Mouse (Mus musculus) left cerebral cortex, postnatal 10 days (tissue): ENCODE results near the gene Asic1. TPM values are rescaled to one million over a fixed set of nuclear protein-coding genes. Genes with fewer than 3 reads are reported as not detected.

ENCODE experiments used
- DNase-seq, 2 experiments: peaks; one replicate each; pipeline ENCODE4 v3.0.0; 2021 to 2022; ENCODE audit warnings: low spot score in 2 of 2, mixed read lengths in 1 of 2; ENCODE audit errors: extremely low spot score in 1 of 2
- intact Hi-C: fragments of 180-260 bp; cut with DNase I; formaldehyde crosslinking; loops from one replicate; pipeline ENCODE4 v1.15.1; 2025
- total RNA-seq, 2 experiments: library from RNA; stranded (reverse); gene quantifications; 2 replicates each; pipeline ENCODE4 v1.2.3; 2021

The Asic1 gene
- total RNA-seq, 2 experiments from 2014 or later = 94.8 to 99.2 TPM

DNA sequence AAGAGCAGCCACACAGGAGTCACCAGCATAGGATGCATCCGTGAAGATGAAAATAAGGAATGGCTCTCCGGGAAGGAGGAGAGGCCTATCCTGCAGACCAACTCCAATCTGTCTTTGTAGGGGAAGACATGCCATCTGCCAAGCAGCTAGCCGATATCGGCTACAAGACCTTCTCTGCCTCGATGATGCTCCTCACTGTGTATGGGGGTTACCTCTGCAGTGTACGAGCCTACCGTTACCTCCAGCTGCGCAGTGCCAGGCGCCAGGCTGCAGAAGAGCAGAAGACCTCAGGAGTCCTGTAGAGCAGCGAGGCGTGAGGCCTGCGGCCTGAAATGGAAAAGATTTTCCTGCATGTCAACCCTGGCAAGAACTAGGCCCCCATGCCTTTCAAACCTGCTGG is 57.4 kb downstream of the Asic1 start:
- DNase-seq = no peak
- intact Hi-C loops = loop anchor here (5.0 to 10.0 kb wide), 2 partner anchors 45 to 177 kb away; partner anchors contain the start of gene Cers5

DNA sequence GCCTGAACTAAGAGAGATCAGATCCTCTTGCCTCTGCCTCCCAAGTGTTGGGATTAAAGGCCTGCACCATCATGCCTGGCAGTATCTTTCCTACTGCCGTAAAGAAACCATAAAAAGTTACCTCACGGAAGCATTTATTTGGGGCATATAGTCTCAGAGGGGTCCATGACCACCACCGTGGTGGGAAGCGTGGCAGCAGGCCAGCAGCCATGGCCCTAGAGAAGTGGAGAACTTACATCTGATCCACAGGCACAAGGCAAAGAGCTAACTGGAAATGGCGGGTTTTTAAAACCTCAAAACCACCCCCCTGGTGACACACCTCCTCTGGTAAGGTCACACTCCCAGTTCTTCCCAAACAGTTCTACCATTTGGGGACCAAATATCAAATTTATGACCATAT is 58.0 kb downstream of the Asic1 start:
- intact Hi-C loops = loop anchor here (5.0 to 10.0 kb wide), 2 partner anchors 44 to 177 kb away; partner anchors contain the start of gene Cers5
- peak in 1 of 2 experiments; percentile 41 for DNase-seq

- intact Hi-C loops = loop anchor here (5.0 to 10.0 kb wide), 2 partner anchors 43 to 176 kb away; partner anchors contain the start of gene Cers5
- DNase-seq = no peak
Observed at GRCm38 (mm10) chr15:99729056-99729783, 59.1 kb downstream of the Asic1 start.

- intact Hi-C loops = no loop called here
- no peak for DNase-seq
Observed at GRCm38 (mm10) chr15:99731167-99731566, 61.0 kb downstream of the Asic1 start.

DNA sequence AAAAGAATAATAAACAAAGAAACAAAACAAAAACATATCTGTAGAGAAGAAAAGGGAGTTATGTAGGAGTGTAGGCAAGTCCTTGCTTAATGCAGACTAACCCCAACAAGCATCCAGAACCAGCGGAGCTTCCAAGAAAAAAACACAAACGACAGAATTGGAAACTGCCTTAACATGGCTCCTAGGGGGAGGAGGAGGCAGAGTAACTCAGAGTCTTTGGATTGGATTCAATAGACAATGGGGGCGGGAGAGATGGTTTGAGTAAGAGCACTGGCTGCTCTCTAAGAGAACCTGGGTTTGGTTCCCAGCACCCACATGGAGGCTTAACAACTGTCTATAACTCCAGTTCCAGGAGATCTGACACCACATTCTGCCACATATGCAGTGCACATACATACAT is 61.5 kb downstream of the Asic1 start:
- DNase-seq = no peak
- intact Hi-C loops = no loop called here

- intact Hi-C loops = no loop called here
- no peak for DNase-seq
Observed at GRCm38 (mm10) chr15:99733186-99733585, 63.0 kb downstream of the Asic1 start.

DNA sequence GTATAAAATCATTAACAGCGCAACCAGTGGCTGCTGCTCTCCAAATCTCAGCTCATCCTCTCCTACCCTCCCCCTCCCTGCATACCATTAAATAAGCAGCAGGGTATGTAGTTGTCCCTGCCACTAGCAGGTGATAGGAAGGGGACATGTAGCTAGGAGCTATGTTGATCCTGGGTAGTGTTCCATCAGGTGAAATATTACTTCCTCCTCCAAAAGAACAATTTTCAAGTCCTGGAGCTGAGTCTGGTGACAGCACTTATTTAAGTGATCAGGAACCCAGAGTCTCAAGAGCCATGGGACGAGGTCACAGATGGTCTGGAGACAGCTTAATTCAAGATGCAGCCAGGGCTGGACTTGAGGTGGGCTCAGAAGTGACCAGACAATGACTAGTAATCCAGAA is 65.5 kb downstream of the Asic1 start:
- intact Hi-C loops = no loop called here
- peak; percentile 100 for DNase-seq

DNA sequence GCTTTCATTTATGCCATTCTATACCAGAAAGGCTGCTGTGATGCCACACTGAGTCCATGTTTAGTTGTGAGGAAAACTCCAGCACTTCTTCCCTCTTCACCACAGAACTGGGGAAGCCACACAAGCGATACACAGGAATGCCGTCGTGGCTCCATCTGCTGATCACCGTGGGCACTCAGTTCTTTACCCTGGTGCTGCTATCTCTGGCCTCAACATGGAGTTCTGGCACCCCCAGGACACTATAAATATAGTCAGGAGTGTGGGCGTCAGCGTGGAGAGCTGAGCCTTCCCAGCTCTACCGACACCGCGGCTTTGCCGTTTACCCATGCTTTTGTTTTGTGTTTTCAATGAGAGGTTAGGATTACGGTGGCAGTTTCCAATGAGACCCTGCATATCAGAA is 66.5 kb downstream of the Asic1 start:
- no peak for DNase-seq

GRCm38 (mm10) chr15:99740229-99740628 is 70.1 kb downstream of the Asic1 start:
- no peak for DNase-seq
- intact Hi-C loops = no loop called here

More for the DNA sequence above, 66.5 kb downstream of the Asic1 start:
- intact Hi-C loops = no loop called here

Other genes with a start within 250 kb of the Asic1 start
- 10 to 100 TPM; 35.8 to 38.3 TPM for gene Nckap5l, start 212.6 kb upstream of the Asic1 start, total RNA-seq
- gene Bcdin3d, start 195.6 kb upstream of the Asic1 start, total RNA-seq = 1 to 10 TPM; 4.3 to 4.8 TPM
- gene Faim2, start 142.2 kb upstream of the Asic1 start, total RNA-seq = 100 to 1,000 TPM; 130 to 135 TPM
- gene Aqp2, start 91.3 kb upstream of the Asic1 start, total RNA-seq = not detected
- 1 to 10 TPM; 1.7 to 1.9 TPM for gene Aqp5, start 79.6 kb upstream of the Asic1 start, total RNA-seq
- gene Aqp6, start 69.0 kb upstream of the Asic1 start, total RNA-seq = under 1 TPM in 1 of 2 experiments, not detected in 1; 0.15 TPM
- gene Racgap1, start 18.7 kb upstream of the Asic1 start, total RNA-seq = 10 to 100 TPM; 15.6 to 16.9 TPM
- gene Smarcd1, start 31.8 kb downstream of the Asic1 start, total RNA-seq = 100 to 1,000 TPM; 126 to 129 TPM
- gene Gm17349, start 35.1 kb downstream of the Asic1 start, total RNA-seq = 1 to 10 TPM; 1.6 to 4.7 TPM
- gene Gpd1, start 47.1 kb downstream of the Asic1 start, total RNA-seq = 10 to 100 TPM; 13.9 to 16.9 TPM
- 10 to 100 TPM; 96.8 to 99.0 TPM for gene Cox14, start 55.2 kb downstream of the Asic1 start, total RNA-seq
- gene Cers5, start 102.5 kb downstream of the Asic1 start, total RNA-seq = 10 to 100 TPM; 43.6 to 47.2 TPM
- 1 to 10 TPM; 8.2 to 9.8 TPM for gene Lima1, start 205.1 kb downstream of the Asic1 start, total RNA-seq